Mouse (Mus musculus) regulatory T cell (primary cell): Measurements from ENCODE around the gene Efhd2.

ENCODE experiments used
- in situ Hi-C: fragments of 300-600 bp; cut with MboI, MseI; formaldehyde crosslinking; loops from one replicate; pipeline ENCODE4 v1.15.1; 2025; ENCODE audit warnings: high pct_unique_total_duplicates

Gene Efhd2

DNA sequence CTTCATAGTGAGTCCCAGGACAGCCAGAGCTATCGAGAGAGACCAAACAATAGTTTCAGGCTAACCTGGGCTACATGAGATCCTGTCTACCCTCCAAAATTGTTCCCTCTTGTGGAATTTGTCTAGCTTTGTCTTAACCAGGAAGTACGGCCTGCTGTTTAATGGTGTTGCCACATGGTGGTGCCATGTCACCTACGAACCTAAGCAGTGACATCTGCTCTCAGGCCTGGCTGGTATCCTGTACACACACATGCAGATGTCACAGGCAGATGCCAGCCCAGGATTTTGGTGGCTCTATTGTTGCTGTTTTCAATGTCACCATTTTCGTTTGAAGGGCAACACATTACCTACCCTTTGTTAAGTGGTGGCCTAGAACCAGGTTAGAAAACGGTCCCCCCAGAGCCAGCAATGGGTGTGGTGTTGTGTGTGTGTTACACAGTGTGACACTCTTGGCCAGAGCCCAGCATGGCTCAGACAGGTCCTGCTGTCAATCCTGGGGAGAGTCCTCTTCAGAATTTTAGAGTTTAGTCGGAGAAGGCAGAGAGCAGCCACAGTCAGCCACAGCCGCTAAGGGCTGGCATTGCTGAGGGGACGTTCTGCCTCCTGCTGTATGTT is 64.8 kb downstream of the Efhd2 start:
- in situ Hi-C loops = no loop called here
